Mouse (Mus musculus): ENCODE data around the gene Faf1.

DNA sequence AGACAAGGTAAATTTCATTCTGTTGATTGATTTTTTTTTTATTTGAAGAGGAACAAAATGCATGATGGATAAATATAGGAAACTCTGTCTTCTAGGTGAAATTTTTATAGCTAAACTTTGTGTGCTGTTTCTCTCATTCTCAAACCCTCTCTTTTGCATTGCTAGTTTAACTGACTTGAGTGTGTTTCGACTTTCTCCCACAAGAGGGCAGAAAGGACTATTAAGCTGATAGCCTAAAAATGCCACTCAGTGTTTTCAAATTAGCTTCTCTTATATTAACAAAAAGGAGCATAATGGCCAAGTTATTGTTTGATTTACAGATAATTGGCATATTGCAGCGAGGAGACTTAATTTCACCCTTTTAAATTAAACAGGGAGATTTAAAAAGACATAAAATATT, 82.6 kb downstream of the Faf1 start:
- no peak for TF ChIP-seq CTCF (IDR thresholded peaks at IDR 0.05; ENCODE audit: borderline replicate concordance, control insufficient read depth, extremely low read depth, insufficient read depth, low read length, poor library complexity)
- TF ChIP-seq POLR2A (IDR thresholded peaks at IDR 0.05; ENCODE audit: control insufficient read depth, extremely low read depth, insufficient read depth, low read length, poor library complexity): no peak
